Mouse (Mus musculus) ovary, postnatal 36 days (tissue): ENCODE data around the gene Doc2a.

ENCODE experiments used
- DNase-seq: peaks from one replicate; pipeline ENCODE4 v3.0.0; 2022; ENCODE audit warnings: low spot score, mixed read lengths

Doc2a gene

DNA sequence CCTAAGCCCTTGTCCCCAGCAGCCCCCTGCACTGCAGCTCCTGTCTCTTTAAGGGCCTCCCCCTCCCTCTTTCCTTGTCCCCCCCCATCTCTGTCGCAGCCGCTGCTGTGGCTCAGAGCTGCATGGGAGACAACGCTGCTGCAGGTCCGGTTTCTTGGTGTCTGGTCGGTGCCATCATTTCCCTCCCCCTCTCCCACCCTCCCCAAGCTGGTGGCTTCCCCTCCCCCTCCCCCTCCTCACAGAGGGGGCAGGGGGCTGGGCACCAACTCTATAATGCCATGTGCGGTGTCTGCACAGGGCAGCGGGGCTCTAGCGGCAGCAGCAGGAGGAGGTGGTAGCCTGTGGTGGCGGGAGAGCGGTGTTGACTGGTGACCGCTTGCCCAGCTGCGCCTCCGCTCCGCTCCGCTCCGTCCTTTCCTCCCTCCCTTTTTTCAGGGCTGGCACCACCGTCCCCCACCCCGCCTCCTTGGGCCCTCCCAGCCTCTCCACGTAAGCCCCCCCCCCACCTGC is 24.0 kb upstream of the Doc2a start:
- DNase-seq, result no peak

DNA sequence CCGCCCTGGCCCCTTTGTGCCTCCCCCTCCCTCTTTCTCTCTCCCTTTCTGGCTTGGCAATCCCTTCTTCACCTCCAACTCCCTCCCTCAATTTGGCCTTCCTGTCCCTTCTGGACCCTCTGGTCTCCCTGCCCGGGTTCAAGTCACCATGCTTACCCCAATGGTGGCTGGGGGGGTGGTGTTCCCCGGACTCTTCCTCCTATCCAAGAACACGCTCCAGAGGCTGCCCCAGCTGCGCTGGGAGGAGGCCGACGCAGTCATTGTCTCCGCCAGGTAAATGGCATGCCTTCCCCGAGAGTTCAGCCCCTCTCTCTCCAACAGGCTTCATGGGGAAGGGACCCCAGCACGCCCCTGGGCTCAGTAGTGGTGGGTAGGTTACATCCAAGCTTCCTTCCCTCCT is 23.3 kb upstream of the Doc2a start:
- no peak for DNase-seq

DNA sequence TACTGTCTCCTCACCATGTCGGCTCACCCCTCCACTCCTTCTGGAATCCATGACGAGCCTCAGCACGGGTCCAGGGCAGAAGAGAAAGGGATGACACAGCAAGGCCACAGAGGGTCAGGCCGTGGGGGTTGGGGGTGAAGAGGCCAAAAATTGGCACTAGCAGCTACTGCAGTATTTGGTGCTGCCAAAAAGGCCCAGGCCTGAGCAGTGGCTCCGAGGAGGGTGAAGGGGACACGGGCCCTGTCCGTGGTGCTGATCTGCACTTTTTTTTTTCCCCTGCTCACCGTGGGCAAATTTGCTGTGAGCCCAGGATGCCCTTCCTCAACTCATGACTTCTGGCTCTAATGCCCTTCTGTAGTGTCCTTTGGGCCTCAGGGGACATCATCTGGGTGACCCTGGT is 21.8 kb upstream of the Doc2a start:
- DNase-seq, result no peak

DNA sequence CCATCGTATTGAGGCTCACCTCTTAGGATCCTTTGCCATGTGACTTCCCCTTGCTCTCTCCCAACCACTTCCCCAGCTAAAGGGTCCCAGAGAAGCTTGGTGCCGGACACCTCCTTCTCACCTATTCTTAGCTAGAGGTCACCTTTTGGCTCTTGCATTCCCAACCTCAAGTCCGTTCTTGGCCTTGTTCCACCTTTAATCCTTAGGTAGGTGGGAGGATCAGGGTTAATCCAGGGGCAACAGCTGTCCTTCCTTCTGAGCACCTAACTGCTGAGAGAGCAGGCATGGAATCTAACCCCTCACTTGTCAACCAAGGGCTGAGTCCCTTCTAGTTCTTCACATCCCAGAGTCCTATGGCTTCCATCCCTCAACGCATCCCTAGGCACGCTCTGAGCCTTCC is 21.3 kb upstream of the Doc2a start:
- no peak for DNase-seq

DNA sequence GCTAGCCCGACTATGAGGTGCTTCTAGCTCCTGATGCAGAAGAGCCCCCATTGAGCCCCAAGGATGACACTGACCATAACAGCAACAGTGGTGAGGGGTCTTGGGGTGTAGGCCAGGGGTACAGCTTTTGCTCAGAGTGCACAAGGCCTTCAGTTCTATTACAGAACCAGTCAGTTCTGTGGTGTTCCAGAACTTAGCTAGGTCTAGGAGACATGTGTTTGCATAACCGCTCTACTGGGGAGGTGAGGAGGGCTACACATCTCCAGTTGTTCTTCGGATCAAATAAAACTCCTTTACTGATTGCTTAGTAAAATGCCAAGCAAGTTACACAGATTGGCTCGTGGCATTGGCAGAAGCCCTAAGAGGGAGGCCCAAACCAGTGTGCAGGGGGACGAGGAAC is 15.7 kb upstream of the Doc2a start, which contains the start of gene 4930451I11Rik:
Gene 4930451I11Rik (minus strand): TSS at position 101 of the 400 bp plus-strand sequence.
- no peak for DNase-seq

DNA sequence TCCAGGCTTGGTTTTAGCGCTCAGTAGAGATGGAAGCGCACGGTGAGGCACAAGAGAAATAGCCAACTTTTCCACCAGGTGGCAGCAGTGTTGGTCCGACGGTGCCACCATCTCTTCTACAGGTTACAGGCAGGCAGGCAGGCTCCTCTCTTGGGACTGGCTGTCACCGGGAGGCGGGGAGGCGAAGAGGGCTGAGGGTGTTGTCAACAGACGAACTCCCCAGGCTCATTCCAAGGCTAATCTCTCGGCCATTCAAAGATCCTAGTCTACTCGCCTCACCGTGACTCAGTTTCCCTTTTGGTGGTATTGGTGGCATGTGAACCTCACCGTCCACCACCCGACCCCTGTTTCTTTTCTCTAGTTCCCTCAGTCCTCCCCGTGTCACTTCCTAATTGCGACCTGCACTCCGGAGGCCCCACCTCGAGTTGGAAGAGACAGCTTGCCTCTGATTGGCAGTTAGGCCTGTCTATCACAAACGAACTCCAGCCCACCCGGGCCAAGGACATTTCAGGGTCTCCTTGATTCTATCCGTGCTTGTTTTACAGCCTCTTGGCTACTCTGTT is 15.1 kb upstream of the Doc2a start:
- peak; percentile 69 for DNase-seq

DNA sequence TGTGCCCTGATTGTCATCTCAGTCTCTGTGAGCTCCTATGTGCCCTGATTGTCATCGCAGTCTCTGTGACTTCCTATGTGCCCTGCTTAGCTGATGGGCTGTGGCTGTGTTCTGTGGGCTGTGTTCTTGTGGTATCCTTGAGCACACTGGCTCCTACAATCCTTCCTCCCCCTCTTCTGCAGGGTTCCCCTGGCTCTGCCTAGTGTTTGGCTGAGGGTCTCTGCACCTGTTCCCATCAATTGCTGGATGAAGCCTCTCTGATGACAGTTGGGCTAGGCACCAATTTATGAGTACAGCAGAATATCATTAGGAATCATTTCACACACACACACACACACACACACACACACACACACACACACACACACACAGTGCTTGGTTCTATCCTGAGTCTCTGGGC is 13.9 kb upstream of the Doc2a start:
- no peak for DNase-seq

DNA sequence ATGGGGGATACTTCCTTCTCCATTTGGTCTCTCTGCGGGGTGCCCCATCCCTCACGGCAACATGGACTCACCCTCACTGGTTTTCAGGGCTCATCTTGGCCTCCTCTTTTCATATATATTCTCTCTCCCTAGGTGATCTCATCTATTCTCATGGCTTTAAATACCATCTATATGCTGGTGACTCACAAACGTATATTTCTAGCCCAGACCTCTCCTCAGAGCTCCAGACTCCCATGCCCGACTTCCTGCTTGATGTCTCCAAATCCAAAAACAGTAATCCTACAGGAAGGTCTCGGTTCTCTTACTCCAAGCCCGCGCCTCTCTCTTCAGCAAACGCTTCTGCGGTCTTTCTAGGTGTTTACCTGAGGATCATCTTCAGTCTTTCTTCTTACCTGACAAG is 3.9 kb upstream of the Doc2a start:
- no peak for DNase-seq

DNA sequence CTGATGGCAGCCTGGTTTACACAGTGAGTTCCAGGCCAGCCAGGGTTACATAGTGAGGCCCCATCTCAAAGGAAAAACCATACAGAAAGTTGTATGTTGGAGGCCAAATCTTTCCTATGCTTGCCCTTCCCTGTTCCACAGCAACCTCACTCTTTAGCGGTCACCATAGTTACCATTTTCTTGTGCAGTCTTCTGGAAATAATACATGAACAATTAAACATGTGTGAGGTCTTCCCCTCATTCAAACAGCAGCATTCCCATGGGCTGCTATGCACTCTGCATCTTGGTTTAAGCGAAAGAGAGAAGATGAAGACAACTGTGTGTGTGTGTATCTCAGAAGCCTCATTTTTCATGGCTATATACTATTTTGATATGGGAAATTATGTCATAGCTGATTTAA is 1.7 kb upstream of the Doc2a start:
- no peak for DNase-seq

DNA sequence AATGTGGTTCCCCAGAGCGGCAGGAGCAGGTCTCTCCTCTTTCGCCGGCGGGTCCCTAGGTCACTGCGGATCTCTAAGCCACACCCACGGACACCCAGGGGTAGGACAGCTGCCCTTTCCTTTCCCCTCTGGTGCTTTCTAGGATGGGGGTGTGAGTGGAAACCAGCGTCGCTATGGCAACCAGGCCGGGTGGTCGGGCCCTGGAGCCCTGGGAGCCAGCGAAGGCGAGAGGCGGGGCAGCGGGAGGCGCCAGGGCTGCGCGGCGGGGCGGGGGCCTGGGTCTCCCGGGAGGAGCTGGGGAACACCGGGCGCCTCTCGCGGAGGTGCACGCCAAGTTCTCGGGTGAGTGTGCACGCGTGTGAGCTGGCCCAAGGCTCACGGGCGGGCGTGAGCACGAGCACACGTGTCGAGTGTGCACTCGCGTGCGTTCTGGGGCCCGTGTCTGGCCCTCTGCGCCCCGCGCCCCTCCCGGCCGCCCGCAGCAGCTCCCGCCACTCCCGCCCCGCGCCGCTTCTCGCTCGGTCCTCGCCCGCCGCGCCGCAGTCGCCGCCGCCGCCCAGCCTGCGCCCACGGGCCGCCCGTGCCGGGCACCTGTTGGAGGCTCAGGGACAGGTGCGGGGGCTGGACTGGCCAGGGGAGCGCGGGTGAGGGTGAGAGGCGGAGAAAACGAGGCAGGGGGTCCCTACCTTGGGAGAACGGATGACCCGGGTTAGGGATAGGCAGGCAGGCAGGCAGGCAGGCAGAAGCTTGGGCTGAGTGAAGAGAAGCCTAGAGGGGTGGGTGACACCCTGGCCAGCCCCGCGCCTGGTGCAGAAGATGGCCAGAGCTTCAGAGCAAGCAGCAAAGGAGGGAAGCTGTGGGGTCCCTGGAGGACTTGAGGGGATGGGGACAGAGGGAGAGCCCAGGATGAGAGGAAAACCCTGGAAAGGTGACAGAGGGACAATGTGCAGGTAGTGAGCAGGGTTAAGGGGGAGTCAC is 494 bp downstream of the Doc2a start:
- DNase-seq, result peak; percentile 42

DNA sequence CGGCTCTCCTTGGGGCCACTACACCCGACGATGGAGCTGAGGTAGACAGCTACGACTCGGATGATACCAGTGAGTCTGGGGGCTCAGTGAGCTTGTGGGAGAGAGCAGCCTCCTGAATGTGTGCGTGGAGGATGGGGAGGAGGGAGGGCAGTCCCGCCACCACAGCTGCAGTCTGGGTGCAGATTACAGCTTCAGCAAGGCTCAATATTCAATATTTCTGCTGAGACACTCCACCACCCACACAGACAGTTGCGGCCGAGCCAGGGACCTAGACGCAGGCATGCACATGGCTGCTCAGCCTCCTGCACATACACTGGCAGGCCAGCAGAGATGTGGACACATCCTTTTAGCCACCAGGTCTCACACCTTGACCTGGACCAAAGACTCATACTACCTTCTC is 1.6 kb downstream of the Doc2a start:
- no peak for DNase-seq

DNA sequence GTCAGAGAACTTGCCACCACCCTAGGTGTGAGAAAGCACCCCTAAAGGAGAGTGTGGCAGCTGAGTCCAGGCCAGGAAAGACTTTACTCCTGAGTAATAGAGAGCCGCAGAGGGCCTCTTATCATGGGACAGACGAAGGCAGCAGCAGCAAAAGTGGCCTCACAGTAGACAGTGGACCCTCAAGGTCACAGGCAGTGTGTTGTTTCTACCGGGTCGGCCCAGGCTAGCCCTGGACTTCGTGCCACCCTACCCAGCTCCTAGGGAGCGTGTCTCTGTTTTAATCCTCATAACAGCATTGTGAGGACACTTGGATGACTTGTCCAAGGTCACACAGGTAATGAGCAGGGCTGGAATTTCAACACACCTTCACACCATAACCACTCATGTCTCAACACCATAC is 2.9 kb downstream of the Doc2a start:
- no peak for DNase-seq

DNA sequence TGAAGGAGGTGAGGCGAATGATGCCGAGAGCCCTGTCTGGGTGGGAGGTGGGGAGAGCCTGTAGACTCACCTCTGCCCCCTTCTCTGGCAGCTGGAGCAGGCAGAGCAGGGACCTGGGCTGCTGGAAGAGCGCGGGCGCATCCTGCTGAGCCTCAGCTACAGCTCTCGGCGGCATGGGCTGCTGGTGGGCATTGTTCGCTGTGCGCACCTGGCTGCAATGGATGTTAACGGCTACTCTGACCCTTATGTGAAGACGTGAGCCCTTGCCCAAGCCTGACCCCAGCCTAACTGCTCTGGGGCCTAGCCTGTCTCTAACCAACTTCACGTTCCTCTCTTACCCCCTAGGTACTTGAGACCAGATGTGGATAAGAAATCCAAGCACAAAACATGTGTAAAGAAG is 4.0 kb downstream of the Doc2a start:
- DNase-seq, result no peak

DNA sequence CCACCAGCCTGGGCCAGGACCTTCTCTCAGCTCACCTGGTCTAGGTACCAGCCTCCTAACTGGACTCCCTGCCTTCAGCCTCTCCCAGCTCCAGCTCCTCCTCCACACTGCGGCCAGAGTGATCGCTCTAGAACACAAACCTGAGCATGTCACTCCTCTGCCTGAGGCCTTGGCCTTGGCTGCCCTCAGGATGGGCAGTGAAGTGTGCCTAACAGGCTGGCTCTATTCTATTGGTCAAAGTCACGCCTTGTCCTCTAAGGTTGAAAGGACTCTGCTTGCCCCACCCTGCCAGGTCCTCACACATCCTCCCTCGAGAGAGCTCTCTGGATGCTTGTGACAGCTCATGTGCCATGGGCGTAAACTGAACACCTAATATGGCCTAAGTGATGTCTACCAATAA is 6.2 kb downstream of the Doc2a start:
- no peak for DNase-seq

DNA sequence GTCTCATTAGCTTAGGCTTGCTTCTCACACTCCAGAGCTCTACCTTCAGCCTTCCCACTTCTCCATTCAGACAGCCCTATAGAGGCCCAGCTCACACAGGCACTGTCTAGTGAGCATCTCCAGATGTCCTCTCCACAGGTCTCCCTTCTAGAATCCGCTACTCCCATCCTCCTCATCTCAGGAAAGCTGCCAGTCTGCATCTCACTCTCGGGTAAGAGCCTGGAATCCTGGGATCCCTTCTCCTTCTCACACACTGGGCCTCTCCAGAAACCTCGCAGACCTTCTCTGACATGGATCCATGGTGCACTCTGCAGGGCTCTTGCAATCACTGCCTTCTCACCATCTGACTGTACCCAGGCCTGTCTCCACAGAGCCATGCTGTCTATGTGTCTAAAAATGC is 8.4 kb downstream of the Doc2a start:
- no peak for DNase-seq

DNA sequence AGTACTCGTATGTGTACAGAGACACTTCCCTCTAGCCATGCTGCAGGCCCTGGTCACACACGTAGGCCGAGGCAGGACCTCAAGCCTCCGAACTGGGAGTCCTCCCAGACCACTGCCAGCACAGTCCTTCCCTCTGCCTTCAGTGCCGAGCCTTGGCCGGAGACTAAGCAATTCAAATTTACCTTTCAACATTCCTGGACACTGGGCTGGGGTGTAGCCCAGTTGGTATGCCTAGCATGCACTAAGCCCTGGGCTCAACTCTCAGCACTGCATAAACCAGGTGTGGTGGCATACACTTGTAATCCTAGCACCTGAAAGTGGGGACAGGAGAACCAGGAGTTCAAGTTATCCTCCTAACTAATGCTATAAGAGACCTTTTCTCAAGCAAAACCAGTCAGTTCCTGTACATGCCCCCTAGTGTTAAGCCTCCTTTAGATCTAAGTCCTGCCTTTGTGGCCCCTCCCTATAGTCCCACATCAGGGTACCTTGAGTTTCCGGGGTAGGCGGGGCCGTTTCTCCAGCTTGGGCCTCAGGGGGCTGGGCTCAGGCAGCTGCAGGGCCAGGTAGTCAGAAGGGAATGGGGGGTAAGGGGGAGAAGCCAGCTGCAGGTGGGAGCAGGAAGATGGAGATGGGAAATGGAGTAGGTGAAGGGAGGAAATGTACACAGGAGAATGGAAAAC is 9.7 kb downstream of the Doc2a start:
- no peak for DNase-seq

DNA sequence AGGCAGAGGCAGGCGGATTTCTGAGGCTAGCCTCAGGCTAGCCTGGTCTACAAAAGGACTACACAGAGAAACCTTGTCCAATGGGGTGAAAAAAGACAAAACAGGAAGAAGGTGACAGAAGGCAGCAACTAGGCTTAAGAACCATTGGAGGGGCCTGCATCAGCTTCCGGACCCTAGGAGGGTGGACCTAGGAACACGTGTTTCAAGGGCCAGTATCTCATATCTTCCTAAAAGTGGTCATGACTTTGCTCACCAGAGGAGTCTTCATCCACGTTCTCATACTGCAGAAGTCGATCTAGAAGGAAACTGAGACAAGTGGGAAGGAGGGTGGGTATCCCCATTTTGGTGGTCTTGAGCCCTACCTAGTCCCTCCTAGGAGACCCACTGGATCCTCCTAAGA is 13.8 kb downstream of the Doc2a start:
- DNase-seq, result no peak

DNA sequence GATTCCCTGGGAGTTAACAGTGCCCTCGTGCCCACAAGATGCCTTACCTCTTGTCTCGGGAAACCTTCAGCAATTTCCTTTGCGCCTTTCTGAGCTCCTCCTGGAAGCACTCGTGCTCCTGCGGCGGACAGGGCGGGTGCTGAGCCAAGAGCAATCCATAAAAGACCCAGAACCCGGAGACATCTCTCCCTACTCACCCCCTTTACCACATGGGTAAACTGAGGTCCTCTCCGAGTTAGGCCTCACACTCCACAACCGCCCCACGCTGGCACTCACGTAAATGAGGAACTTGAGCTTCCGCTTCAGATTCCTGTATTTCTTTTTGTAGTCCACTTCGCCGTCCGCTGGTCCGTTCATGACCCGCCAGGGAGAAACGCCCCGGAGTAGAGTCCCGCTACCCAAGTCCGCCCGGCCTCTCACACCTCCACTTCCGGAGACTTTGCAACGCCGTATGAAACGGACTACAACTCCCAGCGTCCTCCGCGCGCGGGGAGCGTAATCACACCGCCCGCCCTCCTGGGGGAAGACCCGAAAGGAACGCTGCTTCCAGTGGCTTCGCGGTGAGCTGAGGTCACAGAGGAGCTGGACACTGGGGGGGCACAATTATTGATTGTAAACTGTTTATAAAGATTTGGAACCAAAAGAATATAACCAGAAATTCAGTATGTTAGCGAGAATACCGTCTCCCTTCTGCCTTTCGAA is 14.4 kb downstream of the Doc2a start, which contains the start of gene Hirip3:
Gene Hirip3 (plus strand): TSS at position 544 of the 702 bp plus-strand sequence.
- peak; percentile 93 for DNase-seq

DNA sequence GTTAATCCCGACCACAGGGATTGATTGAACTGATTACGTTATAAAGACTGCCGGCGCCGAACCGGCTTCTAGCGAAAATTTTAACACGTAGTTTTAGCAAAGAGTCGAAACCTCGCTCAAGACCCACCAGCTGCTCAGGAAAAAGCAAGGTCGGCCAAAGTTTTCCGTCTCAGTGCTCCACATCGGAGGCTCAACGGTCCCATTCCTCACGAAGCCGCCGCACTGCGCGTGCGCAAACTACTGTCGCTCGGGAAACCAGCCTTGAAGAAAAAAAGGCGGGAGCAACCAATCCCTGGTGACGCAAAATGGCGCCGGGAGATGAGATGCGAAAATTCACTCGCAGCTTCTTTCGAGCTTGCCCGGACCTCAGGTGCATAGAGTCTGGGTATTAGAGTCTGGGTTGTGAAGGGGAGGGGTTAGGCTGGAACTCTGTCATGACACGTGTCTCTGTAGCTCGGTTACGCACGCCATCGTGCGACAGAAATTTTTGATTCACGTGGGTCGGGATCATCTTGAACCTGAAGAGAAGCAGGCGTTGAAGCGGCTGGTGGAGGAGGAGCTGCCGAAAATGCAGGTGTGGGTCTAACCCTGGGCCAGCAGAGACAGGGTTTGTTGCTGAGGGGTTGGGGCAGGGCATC is 15.1 kb downstream of the Doc2a start, which contains the start of gene Ino80e:
Gene Ino80e (minus strand): TSS at position 231 of the 638 bp plus-strand sequence.
- peak; percentile 91 for DNase-seq

DNA sequence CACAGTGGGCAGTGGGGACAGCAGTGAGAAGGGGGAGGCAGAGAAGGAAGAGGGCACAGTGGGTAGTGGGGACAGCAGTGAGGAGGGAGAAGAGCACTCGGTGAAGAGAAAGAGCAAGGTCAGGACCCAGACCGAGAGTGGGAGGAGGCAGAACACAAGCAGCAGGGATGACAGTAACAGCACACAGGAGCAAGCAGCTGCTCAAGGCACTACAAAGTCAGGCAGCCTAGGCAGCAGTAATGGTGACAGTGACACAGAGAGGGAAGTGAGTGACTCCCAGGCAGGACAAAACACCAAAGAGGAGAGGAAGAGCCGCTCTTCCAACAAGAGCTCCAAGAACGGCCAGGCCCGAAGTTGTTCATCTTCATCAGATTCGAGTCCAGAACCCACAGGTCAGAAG is 16.6 kb downstream of the Doc2a start:
- DNase-seq, result no peak

DNA sequence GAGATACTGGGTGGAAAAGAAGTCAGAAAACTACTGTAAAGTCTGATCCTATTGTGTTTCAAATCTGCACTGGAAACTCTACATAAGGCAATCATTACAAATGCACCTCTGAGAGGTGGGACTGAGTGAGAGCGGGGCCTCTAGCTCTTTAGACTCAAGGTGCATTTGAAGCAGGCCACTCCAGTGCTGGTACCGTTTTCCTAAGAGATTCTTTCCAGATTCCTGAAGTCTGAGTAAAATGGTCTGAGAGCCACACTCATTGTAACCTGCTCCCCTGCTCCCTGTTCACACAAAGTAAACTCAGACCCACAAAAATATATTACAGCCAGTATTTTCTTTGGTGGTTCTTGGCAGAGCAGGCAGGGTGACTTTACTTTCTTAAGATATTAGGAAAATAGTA is 20.3 kb downstream of the Doc2a start:
- DNase-seq, result no peak
